Mouse (Mus musculus) bone marrow, adult 2 months (tissue): ENCODE data around the gene Zfp950.

Experiments used
- CTCF ChIP-seq: fragments of 200-500 bp; IDR thresholded peaks from 2 replicates; pipeline ENCODE4 v1.5.1; 2011; ENCODE audit warnings: low read length, control low read depth; ENCODE audit not compliant: control insufficient read depth, insufficient read depth
- POLR2A ChIP-seq: fragments of 200-500 bp; IDR thresholded peaks from 2 replicates; pipeline ENCODE4 v1.6.1; 2011; ENCODE audit warnings: low read depth, mild to moderate bottlenecking, control low read depth, low read length, borderline replicate concordance; ENCODE audit not compliant: control insufficient read depth

DNA sequence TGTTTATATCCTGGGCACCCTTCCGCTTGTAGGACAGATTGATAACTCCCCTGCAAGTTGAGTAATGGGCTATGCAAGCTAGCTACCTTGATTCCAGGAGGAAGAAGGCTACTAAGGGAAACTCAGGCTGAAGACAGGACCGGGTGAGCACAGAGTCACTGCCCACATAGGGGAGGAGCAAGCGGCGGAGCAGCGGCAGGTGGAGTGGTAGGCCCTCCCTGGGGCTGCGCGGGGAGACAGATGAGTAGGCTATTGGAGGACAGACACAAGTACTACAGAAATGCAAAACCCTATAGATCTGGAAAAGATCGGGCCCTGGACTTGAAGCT lies 10.7 kb upstream of the Zfp950 start:
- TF ChIP-seq POLR2A = no peak
- no peak for TF ChIP-seq CTCF
